Mouse (Mus musculus) kidney, postnatal 0 days (tissue): Measurements from ENCODE around the gene Rhbdl2. TPM values are rescaled to one million over a fixed set of nuclear protein-coding genes. Genes with fewer than 3 reads are reported as not detected.

Source experiments
- ATAC-seq: fragments of 200-750 bp; cut with Nextera tagmentation; replicated peaks from 2 replicates; pipeline ENCODE4 v1.8.0; 2017; ENCODE audit warnings: low read depth, moderate number of reproducible peaks, moderate TSS enrichment, moderate library complexity; ENCODE audit not compliant: low FRiP score
- DNase-seq: peaks from one replicate; pipeline ENCODE4 v3.0.0-alpha.2; 2016; ENCODE audit warnings: low spot score
- H3K27ac ChIP-seq: fragments of 300-500 bp; sonication (generic); 2 replicates; pipeline ENCODE4 v1.5.1; 2014; ENCODE audit warnings: mild to moderate bottlenecking
- H3K27me3 ChIP-seq: fragments of 300-500 bp; sonication (generic); 2 replicates; pipeline ENCODE4 v1.6.1; 2014; ENCODE audit warnings: low read length, mixed read lengths; ENCODE audit not compliant: insufficient read depth
- H3K36me3 ChIP-seq: fragments of 300-500 bp; sonication (generic); 2 replicates; pipeline ENCODE4 v1.6.1; 2014; ENCODE audit warnings: low read length, mixed read lengths; ENCODE audit not compliant: insufficient read depth
- H3K4me1 ChIP-seq: fragments of 300-500 bp; sonication (generic); replicated peaks from 2 replicates; pipeline ENCODE4 v1.6.1; 2014; ENCODE audit warnings: antibody characterized with exemption, low read length, mixed read lengths; ENCODE audit not compliant: insufficient read depth
- H3K4me2 ChIP-seq: fragments of 300-500 bp; sonication (generic); 2 replicates; pipeline ENCODE4 v1.6.1; 2014; ENCODE audit warnings: mild to moderate bottlenecking, low read length, moderate library complexity, mixed read lengths
- H3K4me3 ChIP-seq: fragments of 300-500 bp; sonication (generic); replicated peaks from 2 replicates; pipeline ENCODE4 v1.5.1; 2014; ENCODE audit warnings: low read depth, low read length
- H3K9ac ChIP-seq: fragments of 300-500 bp; sonication (generic); 2 replicates; pipeline ENCODE4 v1.6.1; 2014; ENCODE audit warnings: low read depth, low read length
- H3K9me3 ChIP-seq: fragments of 300-500 bp; sonication (generic); replicated peaks from 2 replicates; pipeline ENCODE4 v1.6.1; 2016; ENCODE audit warnings: low read length, inconsistent platforms, mixed read lengths
- CTCF ChIP-seq: IDR thresholded peaks from 2 replicates; pipeline ENCODE4 v1.5.1; 2016; ENCODE audit warnings: antibody characterized with exemption, low read depth, mild to moderate bottlenecking, moderate library complexity
- WGBS: fragments of 180-500 bp; shearing (Covaris S2); extraction: QIAGEN DNeasy Blood & Tissue Kit; methylation state at CpG from one replicate; pipeline ENCODE4 v1.1.7; 2014; 5-methylcytosine and 5-hydroxymethylcytosine counted together
- polyA plus RNA-seq: library from polyadenylated mRNA; unstranded; fragments of >200 nt; fragmentation: Nextera tagmentation; extraction: Ambion mirVana; gene quantifications from 2 replicates; pipeline ENCODE4 v1.2.1, GENCODE M21; 2015

The Rhbdl2 gene
- polyA plus RNA-seq, 1 experiment from 2014 or later, result 5.9 TPM

GRCm38 (mm10) chr4:123858090-123858489 is 70.4 kb downstream of the Rhbdl2 start:
- no peaks in the 10 kb centered on the region for H3K27me3 ChIP-seq
- DNase-seq (no peak), ATAC-seq (no peak)
- no peaks in the 10 kb centered on the region for H3K9me3 ChIP-seq
- H3K4me3 ChIP-seq, result no peak overlapping the region
- H3K4me2 ChIP-seq, result no peak overlapping the region
- no peak for TF ChIP-seq CTCF
- H3K27ac ChIP-seq, result no peak overlapping the region
- no peak overlapping the region for H3K9ac ChIP-seq
- H3K36me3 ChIP-seq, result no peaks in the 10 kb centered on the region
- H3K4me1 ChIP-seq, result no peaks in the 10 kb centered on the region
- 89% methylated on average over 7 of the region's 7 CpGs for WGBS

GRCm38 (mm10) chr4:123859379-123859778 is 71.7 kb downstream of the Rhbdl2 start, which contains the start of gene 4933427I04Rik:
TSS of gene 4933427I04Rik (plus strand) at chr4:123859679.
- Histone ChIP-seq H3K4me3 (no peak within 1 kb of the TSS), H3K4me1 (no peaks in the 10 kb centered on the region), H3K4me2 (no peak within 1 kb of the TSS), H3K9me3 (no peaks in the 10 kb centered on the region), H3K36me3 (no peaks in the 10 kb centered on the region), H3K27ac (no peak within 1 kb of the TSS), H3K27me3 (no peaks in the 10 kb centered on the region), H3K9ac (no peak within 1 kb of the TSS)
- no peak for TF ChIP-seq CTCF
- WGBS, result 84% methylated on average over 3 of the region's 3 CpGs
- DNase-seq, result no peak
- ATAC-seq, result no peak

GRCm38 (mm10) chr4:123859803-123860202 is 72.1 kb downstream of the Rhbdl2 start:
- H3K4me2 ChIP-seq, result no peak overlapping the region
- no peak overlapping the region for H3K4me3 ChIP-seq
- no peaks in the 10 kb centered on the region for H3K27me3 ChIP-seq
- no peak for ATAC-seq
- 62% methylated on average over 2 of the region's 2 CpGs for WGBS
- TF ChIP-seq CTCF, result no peak
- H3K36me3 ChIP-seq, result no peaks in the 10 kb centered on the region
- no peaks in the 10 kb centered on the region for H3K9me3 ChIP-seq
- H3K9ac ChIP-seq, result no peak overlapping the region
- no peak for DNase-seq
- no peak overlapping the region for H3K27ac ChIP-seq
- no peaks in the 10 kb centered on the region for H3K4me1 ChIP-seq

- no peaks in the 10 kb centered on the region for H3K27me3 ChIP-seq
- no peak overlapping the region for H3K4me3 ChIP-seq
- no peaks in the 10 kb centered on the region for H3K36me3 ChIP-seq
- 78% methylated on average over 5 of the region's 5 CpGs for WGBS
- TF ChIP-seq CTCF, result no peak
- no peak for ATAC-seq
- H3K27ac ChIP-seq, result no peak overlapping the region
- no peak overlapping the region for H3K9ac ChIP-seq
- H3K9me3 ChIP-seq, result no peaks in the 10 kb centered on the region
- no peaks in the 10 kb centered on the region for H3K4me1 ChIP-seq
- no peak for DNase-seq
- no peak overlapping the region for H3K4me2 ChIP-seq
Measured at GRCm38 (mm10) chr4:123860621-123861020, 72.9 kb downstream of the Rhbdl2 start.

Other genes with a start within 250 kb of the Rhbdl2 start
- gene Macf1, start 103.5 kb upstream of the Rhbdl2 start, polyA plus RNA-seq, result 33.8 and 36.9 TPM in 2 replicates
- gene Ndufs5, start 69.7 kb upstream of the Rhbdl2 start, polyA plus RNA-seq, result 456 and 482 TPM in 2 replicates
- 45.2 and 46.7 TPM in 2 replicates for gene Akirin1, start 37.5 kb upstream of the Rhbdl2 start, polyA plus RNA-seq
- 0.08 TPM in 1 of 2 replicates, not detected in the other for gene 4933427I04Rik, start 71.8 kb downstream of the Rhbdl2 start, polyA plus RNA-seq
- gene Mycbp, start 117.0 kb downstream of the Rhbdl2 start, polyA plus RNA-seq, result 67.7 and 76.4 TPM in 2 replicates
- gene Rragc, start 129.6 kb downstream of the Rhbdl2 start, polyA plus RNA-seq, result 46.8 and 47.1 TPM in 2 replicates
- gene 4930535I16Rik, start 130.1 kb downstream of the Rhbdl2 start, polyA plus RNA-seq, result not detected in 2 replicates